Mouse (Mus musculus) layer of hippocampus, adult 9-10 months (tissue): ENCODE data around the gene Rmnd5a.
A peak's percentile ranks its signal among the peaks of the same experiment; 100 is the strongest.
"Not testable (repeated sequence)": the region's sequence is repeated elsewhere in the genome, so short reads cannot be mapped to it uniquely, and the experiment has no call there.

Experiments
- DNase-seq: peaks from one replicate; pipeline ENCODE4 v3.0.0; 2022; ENCODE audit warnings: low spot score

Rmnd5a gene

DNA sequence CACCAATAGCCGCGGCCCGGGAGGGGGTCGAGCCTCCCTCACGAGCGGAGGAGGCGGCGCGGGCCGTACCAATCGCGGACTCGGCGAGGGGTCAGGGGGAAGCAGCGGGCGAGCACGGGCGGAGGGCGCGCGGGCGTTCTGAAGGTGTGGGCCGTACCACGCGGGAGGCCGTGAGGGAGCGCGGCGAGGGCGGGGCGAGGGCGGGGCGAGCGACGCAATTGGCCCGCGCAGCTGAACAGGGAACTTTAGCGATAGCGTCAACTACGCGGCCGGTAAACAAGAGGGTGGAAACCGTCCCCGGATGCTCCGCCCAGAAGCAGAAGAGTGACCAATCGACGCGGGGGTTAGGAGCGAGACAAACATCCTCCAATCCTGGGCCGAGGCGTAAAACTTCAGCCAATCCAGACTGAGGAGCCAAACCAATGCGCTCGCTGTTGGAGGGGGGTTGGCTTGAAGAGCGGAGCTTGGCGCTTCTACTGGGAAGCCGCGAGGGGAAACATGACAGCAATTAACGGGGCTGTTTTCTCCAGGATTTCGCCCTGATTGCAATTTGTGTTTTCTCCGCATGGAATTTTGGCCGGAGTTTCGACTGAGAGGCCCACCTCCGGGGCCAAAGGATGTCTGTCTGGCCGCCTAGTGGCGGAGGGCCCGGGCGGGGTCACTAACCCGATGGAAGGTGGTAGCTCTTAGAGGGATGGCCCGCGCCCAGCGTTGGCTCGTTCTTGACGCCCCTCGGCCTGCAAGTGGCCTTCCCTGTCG lies at the start of gene Rmnd5a:
TSS of gene Rmnd5a (minus strand) at position 146 of the 759 bp plus-strand sequence.
- DNase-seq = peak; percentile 92

DNA sequence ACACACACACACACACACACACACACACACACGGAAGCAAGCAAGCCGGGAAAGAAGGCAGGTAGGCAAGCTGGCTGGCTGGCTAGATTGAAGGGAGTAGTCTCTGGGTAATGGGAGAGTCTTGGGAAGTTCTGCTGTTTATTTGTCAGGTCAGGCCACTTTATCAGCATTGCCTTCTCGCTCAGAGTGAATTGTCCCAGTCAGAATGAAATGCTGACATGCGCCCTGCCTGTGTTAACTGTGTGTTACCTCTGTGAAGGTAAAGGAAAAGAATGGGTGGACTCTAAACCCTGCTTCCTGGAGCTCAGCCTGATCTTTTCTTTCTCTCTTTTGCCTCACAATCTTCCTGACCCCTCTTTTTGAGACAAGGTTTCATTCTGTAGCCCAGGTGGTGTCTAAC lies 47.5 kb upstream of the Rmnd5a start:
- DNase-seq = no peak

DNA sequence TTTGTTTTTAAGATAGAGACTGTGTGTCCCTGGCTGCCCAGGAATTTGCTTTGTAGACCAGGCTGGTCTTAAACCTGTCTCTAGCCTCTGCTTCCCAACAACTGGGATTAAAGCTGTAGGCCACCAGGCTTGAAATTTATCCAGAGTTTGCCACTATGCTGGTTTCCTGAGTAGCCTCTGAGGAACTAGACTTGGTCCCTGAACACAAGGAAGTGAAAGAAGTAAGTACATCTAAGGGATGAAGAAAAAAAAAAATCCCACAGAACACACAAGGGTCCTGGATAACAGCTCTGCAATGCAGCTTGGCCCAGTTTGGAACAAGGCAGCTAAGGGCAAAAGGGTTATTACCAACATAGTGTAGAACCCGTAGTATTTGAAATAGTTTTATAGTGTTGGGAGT lies 46.4 kb upstream of the Rmnd5a start:
- no peak for DNase-seq

DNA sequence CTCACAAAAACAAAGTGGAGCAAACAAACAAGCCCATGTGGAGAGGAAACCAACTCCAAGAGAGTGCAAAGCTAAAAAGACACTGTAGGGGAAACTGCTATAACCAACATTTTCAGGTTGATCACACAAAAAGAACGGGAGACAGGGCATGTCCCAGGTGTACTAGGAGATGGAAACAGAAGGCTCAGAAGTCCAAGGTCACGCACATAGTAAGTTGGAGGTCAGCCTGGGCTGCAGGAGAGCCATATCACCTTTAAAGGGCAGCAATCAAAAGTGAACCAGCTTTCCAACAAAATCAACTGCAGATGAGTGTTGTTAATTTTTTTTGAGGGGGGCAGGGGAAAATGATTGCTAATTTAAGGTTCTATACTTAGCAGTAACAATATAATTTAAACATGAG lies 45.8 kb upstream of the Rmnd5a start:
- DNase-seq = no peak

DNA sequence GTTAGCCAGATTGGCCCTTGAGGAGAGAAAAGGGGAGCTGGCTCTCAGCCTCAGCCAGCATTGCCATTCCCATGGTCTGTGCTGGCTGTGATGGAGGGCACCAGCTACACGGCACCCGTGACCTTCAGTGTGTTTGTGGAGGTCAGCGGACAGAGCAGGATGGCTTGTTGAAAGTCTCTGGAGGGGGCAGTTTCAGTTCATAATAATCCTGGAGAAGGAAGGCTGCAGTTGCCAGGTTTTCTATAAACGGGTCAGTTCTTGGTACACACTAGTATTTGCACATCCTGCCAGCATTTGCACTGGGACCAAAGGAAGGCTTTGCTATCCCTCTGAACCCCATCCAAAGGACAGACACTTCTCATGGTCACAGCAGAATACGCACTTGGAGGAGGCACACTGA lies 44.8 kb upstream of the Rmnd5a start:
- DNase-seq = no peak

DNA sequence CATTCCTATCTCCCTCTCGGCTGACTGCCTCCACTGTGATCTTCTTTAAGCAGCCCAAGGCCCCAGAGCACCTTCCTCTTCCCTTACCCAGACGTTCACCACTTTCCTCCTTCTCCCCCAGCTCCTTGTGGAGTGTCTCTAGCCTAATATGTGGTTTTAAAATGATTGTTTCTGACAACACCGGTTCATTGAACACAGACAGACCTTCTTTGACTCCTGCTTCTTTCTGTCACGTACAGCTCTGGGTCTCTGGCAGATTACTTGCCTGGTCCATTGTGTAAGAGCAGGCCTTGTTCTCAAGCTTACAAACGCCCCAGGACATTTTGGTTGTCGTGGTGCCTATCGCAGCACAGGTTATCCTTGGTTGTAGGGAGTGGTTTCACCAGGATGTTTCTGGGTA lies 40.7 kb upstream of the Rmnd5a start:
- DNase-seq = no peak

DNA sequence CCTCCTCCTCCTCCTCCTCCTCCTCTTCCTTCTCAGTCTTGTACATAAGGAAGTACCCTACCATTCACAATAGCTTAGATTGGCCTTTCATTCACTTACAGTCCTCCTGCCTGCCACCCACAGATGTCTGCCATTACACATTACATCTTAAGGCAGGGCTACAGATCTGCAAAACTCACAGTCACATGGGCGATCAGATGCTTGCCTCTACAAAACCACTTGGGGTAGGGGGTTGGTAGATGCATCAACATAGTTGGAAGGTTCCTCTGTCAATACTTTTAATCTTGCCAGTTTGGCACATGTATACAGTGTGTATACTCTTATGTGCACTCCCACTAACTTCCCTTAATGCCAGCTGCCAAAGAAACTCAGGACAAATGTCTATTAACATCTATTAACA lies 39.7 kb upstream of the Rmnd5a start:
- DNase-seq = no peak

DNA sequence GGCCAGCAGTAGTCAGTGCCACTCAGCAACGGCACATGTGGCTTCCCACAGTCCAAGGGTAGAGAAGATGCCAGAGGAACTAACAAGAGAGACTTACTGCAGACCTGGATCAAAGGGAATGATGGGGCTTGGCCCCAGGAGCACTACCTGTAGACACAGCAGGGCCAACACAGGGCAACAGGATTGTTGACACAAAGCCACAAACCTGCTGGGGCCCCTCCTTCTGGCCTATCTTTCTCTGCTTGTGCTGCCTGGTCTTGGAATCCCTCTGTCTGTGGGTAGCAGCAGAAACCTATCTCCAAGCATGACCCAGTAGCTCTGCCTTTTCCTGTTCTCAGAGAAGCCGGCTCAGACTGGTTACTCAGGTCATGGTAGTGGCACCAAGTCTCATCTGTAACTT lies 39.2 kb upstream of the Rmnd5a start:
- not testable (repeated sequence) for DNase-seq

DNA sequence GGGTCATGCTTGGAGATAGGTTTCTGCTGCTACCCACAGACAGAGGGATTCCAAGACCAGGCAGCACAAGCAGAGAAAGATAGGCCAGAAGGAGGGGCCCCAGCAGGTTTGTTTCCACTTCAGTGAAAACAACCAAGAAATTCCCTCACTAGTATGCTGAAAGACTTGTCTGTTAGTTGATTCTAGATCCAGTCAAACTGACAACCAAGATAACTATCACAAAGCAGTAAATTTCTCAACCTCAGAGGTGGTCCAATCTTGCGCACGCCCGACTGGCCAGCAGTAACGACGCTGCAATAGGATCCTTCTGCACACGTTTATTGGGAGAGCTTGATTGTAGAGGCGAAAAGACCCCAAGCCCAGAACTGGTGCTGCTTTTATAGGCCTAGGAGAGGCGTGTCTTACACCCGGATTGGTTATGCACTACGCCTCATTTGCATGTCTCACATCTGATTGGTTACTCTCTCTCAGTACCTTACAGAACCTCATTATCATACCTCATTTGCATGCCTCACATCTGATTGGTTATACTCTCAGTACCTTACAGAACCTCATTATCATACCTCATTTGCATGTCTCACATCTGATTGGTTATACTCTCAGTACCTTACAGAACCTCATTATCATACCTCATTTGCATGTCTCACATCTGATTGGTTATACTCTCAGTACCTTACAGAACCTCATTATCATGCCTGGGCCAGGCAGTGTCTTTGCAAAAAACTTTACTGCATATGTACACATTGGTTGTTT lies 38.6 kb upstream of the Rmnd5a start:
- DNase-seq = not testable (repeated sequence)

DNA sequence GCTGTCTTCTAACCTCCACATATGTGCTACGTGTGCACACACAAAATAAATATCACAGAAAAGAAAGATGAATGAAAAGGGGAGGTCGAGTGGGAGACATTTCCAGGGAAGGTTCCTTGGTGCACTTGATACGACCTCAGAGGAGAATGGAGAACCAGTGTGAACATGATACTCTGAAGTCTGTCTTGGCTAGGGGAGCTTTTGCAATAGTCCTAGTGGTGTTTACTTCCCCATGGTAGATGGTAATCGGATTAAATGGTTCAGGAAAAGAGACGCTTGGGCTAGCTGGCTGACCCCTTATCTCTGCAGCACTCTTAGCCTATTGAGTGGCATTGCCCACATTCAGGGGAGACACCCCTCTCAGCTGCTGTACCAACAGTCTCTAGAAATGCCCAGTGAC lies 36.3 kb upstream of the Rmnd5a start:
- no peak for DNase-seq

DNA sequence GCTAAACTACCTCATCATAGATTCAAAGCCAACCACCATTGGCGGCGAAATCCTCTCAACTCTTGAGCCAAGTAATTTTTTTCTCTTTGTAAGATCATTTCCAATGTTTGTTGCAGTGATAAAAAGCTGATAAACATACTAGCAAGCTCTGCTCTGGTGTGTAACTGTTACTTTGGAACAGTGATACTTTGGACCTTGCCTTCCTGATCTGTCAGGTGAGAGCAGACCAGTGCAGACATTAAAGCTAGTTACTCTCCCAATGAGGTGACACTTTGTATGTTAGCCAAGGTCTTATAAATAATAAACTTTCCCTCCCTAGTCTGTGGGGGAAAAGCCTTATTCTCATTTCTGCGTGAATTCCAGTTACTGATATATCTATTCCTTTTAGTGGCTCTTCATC lies 35.2 kb upstream of the Rmnd5a start:
- no peak for DNase-seq

DNA sequence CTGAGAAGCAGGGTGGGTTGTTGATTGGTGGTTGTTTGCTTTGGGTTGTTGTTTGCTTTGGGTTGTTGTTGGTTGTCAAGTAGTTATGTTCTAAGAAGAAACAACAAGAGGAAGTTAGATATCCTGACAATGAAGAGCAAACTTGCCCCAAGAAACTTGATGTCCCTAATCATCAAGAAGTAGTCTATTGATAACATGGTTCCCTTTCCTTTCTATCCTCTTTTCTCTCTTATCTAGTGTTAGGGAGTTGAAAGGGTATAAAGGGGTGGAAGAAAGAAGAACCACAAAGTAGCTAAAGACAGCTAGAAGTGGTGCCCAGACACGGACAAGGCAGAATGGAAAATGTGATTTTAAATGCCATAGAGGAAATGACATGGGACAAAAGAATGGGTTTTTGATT lies 32.3 kb upstream of the Rmnd5a start:
- DNase-seq = no peak

DNA sequence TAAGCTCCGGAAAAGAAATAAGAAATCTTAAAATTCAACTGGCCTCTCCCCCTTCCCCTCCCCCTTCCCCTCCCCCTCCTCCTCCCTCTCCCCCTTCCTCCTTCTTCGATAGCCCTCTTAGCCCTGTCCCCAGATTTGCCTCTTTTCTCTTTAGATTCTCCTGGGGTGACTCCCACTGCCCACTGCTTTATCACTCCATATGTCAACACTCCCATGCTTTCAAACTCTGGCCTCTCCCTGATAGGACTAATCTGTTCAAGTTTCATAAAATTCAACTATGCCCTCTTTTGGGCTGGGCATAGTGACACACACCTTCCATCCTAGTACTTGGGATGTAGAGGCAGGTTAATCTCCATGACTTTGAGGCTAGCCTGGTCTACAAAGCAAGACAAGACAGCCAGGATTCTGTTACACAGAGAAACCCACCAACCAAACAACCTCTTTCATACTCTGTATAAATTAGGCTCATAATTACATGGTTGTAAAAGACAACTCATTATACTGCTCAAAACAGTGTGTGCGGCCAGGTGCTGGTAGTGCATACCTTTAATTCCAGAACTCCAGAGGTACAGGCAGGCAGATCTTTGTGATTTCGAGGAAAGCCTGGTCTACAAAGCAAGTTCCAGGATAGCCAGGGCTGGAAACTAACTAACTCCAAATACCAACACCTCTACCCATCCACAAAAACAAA lies 31.5 kb upstream of the Rmnd5a start:
- no peak for DNase-seq

DNA sequence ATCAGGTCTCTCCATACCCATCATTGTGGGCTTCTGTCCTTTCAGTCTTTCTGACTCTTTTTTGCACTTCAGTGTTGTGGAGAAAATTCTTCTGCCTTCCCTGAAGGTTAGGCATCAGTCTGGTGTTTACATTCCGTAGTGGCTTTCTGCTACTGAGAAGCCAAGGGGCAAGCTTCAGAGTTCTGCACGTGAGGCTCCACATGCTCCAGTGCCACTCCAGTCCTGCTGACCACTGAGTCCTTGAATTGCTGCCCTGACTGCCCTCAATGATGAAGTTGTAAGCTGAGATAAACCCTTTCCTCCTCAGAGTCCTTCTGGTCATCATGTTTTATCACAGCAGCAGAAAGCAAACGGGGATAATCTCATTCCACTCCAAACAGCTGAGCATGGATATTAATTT lies 28.9 kb upstream of the Rmnd5a start:
- no peak for DNase-seq

DNA sequence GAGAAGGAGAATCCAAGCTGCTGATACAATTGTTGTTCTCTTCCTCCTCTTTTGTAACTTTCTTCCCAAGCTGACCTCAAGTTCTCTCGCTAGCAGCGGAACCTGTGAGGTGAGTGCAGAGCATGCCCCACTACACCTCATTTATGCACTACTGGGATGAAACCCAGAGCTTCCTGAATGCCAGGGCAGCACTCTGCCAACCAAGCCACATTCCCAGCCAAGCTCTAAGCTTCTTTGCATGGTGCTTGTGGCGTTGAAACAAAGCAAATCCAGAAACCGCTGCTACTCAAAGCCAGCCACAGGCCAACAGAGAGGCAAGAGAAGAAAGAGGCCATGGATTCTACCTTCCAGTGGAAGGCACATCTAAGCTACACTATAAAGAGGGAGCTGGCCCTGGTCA lies 27.3 kb upstream of the Rmnd5a start:
- no peak for DNase-seq

DNA sequence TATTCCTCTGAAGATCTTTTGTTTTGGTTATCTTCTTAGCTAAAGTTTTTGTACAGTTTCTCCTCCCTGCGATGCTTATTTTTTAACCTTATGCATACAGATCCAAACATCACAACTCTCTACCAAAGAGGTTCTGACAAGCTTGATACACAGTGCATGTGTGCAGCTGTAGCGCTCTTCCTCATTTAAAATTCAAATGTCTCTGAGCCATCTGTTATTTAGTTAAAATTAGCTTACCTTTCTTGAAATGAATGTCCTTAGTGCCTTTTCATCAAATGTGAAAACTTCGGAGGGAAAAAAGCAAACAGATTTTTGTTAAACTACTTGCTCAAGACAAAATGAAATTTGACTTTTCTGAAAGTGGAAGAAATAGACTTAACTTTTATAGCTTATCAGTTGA lies 24.7 kb upstream of the Rmnd5a start:
- no peak for DNase-seq

DNA sequence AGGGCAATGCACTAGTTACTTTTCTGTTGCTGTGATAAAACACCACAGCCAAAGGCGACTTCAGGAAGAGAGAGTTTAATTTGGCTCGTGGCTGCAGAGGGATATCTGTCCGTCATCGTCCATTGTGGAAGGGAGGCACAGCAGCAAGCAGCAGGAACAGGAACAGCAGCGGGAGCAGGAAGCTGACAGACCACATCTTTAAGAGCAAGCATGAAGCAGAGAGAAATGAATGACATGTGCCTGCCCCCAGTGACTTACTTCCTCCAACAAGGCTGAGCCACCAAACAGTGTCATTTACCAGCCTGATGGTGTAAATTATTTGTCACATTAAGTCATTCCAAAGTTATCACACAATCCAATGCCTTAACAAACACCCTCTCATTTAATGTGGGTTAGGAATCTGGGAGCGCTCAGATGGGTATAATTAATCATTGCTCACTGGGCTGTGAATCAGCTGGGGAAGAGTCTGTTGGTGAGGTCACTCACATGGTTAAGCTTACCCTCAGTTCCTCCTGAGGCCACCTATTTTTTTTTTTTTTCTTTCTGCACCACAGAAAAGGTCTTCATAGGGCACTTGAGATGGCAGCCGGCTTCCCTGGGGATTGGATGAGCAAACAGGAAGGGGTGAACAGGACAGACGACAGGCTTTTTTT lies 17.6 kb upstream of the Rmnd5a start:
- DNase-seq = no peak

DNA sequence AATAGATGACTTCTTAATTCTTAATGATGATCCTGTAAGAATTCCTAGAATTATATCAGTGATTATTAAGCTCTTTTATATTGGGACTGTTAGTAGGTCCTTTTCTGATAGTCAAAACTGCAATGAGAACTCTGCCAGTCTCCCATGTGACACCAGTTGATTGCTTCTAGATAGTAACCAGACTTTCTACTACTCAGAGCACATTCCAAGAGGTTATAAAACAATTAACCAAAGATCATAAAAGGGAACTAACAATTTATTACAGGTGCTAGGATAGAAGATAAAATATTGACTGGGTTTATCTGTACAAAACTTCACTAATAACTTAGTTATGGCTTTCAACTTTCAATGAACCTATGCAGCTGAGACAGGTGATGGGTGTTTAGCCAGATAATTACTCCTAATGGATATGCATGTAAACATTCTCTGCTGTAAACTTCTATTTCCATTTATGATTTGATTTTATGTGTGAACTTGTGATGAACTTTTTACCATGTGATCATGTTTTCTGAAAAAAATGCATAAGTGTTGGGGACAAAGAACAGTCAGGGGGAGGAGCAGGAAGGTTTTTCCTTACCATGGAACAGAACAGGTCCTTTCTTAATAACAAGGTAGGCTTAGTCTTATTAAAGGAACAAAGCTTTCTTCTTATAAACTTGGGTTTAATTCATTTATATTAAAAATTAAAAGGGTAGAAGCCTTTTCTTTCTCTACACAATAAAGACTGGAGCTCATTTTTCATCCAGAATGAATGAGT lies 13.7 kb upstream of the Rmnd5a start:
- not testable (repeated sequence) for DNase-seq

DNA sequence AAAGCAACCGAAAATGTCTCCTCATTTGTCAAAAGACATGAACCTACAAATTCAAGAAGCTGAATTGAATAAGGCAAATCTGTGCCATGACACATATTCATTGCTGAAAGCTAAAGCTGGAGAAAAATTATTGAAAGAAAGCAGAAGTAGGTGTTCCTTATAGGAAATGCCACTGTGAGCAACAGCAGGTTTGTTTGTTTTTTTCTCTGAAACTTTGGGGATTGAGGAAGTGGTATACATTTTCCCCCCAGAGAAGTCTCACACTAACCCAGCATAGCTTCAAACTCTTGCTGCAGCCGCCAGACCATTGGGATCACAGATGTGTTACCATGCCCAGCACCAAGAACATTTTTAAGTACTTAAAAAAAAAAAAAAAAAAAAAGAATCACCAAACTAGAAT lies 12.4 kb upstream of the Rmnd5a start:
- no peak for DNase-seq

DNA sequence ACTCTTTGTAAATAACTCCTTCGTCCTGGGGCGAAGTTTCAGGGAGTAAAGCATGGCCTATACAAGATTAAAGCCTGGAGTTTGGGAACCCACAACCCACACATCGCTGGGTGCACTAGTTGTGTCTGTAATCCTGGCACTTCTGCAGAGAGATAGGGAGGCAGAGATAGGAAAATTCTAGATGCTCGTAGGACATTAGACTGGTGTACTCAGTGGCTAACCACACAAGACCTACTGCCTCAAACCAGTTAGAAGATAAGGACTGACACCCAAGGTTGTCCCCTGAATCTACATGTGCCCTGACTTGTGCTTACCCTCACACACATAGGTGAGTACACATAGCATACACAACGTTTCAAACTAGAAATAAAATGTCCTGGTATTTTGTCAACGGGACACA lies 5.1 kb upstream of the Rmnd5a start:
- DNase-seq = no peak

DNA sequence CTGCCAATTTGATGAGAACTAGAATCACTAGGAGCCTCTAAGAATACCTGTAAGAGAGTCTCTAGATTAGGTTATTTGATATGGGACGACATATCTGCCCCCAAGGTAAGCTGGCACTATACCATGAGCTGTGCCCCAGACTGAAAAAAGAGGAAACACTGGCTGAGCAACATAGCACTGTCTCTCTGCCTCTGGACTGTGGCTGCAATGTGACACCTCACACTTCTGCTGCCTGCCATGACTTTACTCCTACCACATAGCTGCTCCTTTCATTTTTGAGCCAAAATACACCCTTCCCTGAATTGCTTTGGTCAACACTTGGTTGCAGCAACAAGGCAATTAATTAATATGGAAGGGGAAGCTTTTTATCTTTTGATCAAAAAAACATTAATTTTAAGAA lies 4.3 kb upstream of the Rmnd5a start:
- DNase-seq = no peak

DNA sequence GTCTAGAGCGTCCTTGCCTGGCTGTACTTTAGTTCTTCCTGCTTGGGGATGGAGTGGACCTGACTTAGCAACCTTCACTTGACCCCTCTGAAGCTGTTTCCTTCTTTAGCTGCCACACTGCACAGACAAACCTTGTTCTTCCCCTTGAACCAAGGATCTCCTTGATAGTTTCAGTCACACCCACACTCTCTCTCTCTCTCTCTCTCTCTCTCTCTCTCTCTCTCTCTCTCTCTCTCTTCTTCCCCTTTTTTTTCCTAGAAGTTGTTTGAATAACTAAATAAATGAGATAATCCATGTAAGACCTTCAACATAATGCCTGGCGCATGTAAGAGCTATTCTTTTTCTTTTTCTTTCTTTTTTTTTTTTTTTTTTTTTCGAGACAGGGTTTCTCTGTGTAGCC lies 1.7 kb upstream of the Rmnd5a start:
- no peak for DNase-seq
